Mouse (Mus musculus) neural tube, embryonic 14.5 days (tissue): ENCODE measurements around the gene Ap1b1. TPM values are rescaled to one million over a fixed set of nuclear protein-coding genes. Genes with fewer than 3 reads are reported as not detected.

Experiments
- microRNA-seq: library from miRNA; unstranded; fragments of <30 nt; microRNA quantifications from one replicate; pipeline ENCODE4, GENCODE M21; 2016
- polyA plus RNA-seq: library from polyadenylated mRNA; unstranded; fragments of >200 nt; fragmentation: Nextera tagmentation; extraction: Ambion mirVana; gene quantifications from 2 replicates; pipeline ENCODE4 v1.2.1, GENCODE M21; 2014

The Ap1b1 gene
- polyA plus RNA-seq, 1 experiment from 2014 or later = 94.9 TPM

Small RNAs within 50 kb of the gene (microRNA-seq; reads per million reads assigned to microRNA genes)
- not detected for gene Gm47296

Other genes with a start within 250 kb of the Ap1b1 start
- 2.4 and 3.3 TPM in 2 replicates for gene Cabp7, start 240.0 kb upstream of the Ap1b1 start, polyA plus RNA-seq
- gene Nf2, start 137.3 kb upstream of the Ap1b1 start, polyA plus RNA-seq = 52.3 and 69.5 TPM in 2 replicates
- gene Nipsnap1, start 112.9 kb upstream of the Ap1b1 start, polyA plus RNA-seq = 127 and 133 TPM in 2 replicates
- gene Thoc5, start 91.5 kb upstream of the Ap1b1 start, polyA plus RNA-seq = 53.2 and 56.4 TPM in 2 replicates
- gene Nefh, start 38.8 kb upstream of the Ap1b1 start, polyA plus RNA-seq = 17.5 and 19.2 TPM in 2 replicates
- 1.3 and 1.8 TPM in 2 replicates for gene Rasl10a, start 71.3 kb downstream of the Ap1b1 start, polyA plus RNA-seq
- gene Gas2l1, start 78.5 kb downstream of the Ap1b1 start, polyA plus RNA-seq = 24.9 and 25.1 TPM in 2 replicates
- 33.1 and 34.4 TPM in 2 replicates for gene Rhbdd3, start 112.1 kb downstream of the Ap1b1 start, polyA plus RNA-seq
- 320 and 364 TPM in 2 replicates for gene Ewsr1, start 112.4 kb downstream of the Ap1b1 start, polyA plus RNA-seq
- gene Emid1, start 165.4 kb downstream of the Ap1b1 start, polyA plus RNA-seq = 16.8 and 19.3 TPM in 2 replicates